Mouse (Mus musculus) bone marrow, adult 2 months (tissue): ENCODE data around the gene Dtx3.

Experiments used
- CTCF ChIP-seq: fragments of 200-500 bp; IDR thresholded peaks from 2 replicates; pipeline ENCODE4 v1.5.1; 2011; ENCODE audit warnings: low read length, control low read depth; ENCODE audit not compliant: control insufficient read depth, insufficient read depth
- POLR2A ChIP-seq: fragments of 200-500 bp; IDR thresholded peaks from 2 replicates; pipeline ENCODE4 v1.6.1; 2011; ENCODE audit warnings: low read depth, mild to moderate bottlenecking, control low read depth, low read length, borderline replicate concordance; ENCODE audit not compliant: control insufficient read depth

GRCm38 (mm10) chr10:127164631-127165353 lies 30.7 kb downstream of the Dtx3 start, which contains the start of gene B4galnt1:
- TF ChIP-seq POLR2A (peak; percentile 80; the same call in 1 of the 2 replicates), CTCF (peak; percentile 75)
